In the genomic region with DNA sequence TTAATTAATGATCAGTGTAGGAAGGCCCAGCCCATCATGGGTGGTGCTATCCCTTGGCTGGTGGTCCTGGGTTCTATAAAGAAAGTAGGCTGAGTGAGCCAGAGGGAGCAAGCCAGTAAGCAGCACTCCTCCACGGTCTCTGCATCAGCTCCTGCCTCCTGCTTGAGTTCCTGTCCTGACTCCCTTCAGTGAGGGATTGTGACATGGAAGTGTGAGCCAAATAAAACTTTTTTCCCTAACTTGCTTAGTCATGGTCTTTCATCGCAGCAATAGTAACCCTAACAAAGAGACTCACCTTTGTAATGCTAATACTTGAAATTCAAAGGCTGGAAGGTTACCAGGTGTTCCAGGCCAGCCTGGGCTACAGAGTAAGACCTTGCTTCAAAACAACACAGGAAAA, we compare ENCODE assay signal across 19 mouse cellular contexts.
"Had no signal": no experiment of that assay in that cellular context is flagged by ENCODE, and none has a peak within 500 bp of the region (broad histone marks: within the 10 kb centered on the region; RNA-seq: fewer than 3 reads in every experiment).

No protein-coding gene starts in this region.

- H3K9ac ChIP-seq: lung, embryonic 14.5 days; midbrain, embryonic 12.5 days; neural tube, embryonic 13.5 days; neural tube, embryonic 15.5 days had no signal

- H3K27me3 ChIP-seq: midbrain, embryonic 12.5 days; neural tube, embryonic 13.5 days; neural tube, embryonic 15.5 days had no signal

- H3K27ac ChIP-seq: midbrain, embryonic 10.5 days; midbrain, embryonic 12.5 days; neural tube, embryonic 13.5 days; neural tube, embryonic 15.5 days had no signal

- ATAC-seq: midbrain, embryonic 16.5 days had no signal

- H3K36me3 ChIP-seq: midbrain, embryonic 10.5 days; midbrain, embryonic 12.5 days; neural tube, embryonic 13.5 days; neural tube, embryonic 15.5 days had no signal

- H3K4me3 ChIP-seq: midbrain, embryonic 10.5 days; midbrain, embryonic 12.5 days; myocyte; neural tube, embryonic 13.5 days; neural tube, embryonic 15.5 days had no signal

- H3K4me1 ChIP-seq: midbrain, embryonic 10.5 days; midbrain, embryonic 12.5 days; neural tube, embryonic 13.5 days; neural tube, embryonic 15.5 days had no signal

- DNase-seq: lung, adult 18-20 months; lung, embryonic 14.5 days; lung, postnatal 10 days; lung, postnatal 4 days; midbrain, embryonic 14.5 days; retina, postnatal 1 day; right cerebral cortex, adult 18-20 months; right cerebral cortex, postnatal 25 days; right cerebral cortex, postnatal 4 days; spleen, adult 18-20 months; thymus, adult 2 months; thymus, postnatal 25 days; thymus, postnatal 4 days had no signal

- H3K4me2 ChIP-seq: lung, embryonic 14.5 days; midbrain, embryonic 12.5 days; neural tube, embryonic 13.5 days; neural tube, embryonic 15.5 days had no signal

- H3K9me3 ChIP-seq: midbrain, embryonic 10.5 days; midbrain, embryonic 12.5 days; neural tube, embryonic 13.5 days; neural tube, embryonic 15.5 days had no signal
